ENCODE assay signal across 9 mouse cellular contexts in the genomic region with DNA sequence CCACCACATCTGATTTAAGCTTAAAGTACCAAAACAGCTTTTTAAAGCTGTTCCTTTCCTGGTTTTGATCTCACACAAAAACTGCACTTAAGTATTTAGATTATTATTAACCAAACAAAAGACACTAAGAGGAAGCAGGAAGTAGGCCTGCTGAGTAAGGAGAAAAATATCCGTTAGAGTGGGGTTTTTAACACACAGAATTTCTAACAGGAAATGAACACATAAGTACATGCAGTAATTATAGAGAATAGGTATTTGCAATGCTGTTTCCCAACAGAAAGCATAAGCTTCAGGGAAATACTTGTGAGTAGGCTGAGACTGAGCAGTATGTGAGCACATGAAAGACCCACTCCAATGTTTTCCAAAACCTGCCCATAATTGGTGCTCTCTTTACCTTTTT. TPM values are rescaled to one million over a fixed set of nuclear protein-coding genes. Genes with fewer than 3 reads are reported as not detected.
DNase-seq lines count a peak whose midpoint lies in the region; ATAC-seq and TF ChIP-seq lines count a peak whose summit lies in the region.
"Had no signal": no experiment of that assay in that cellular context is flagged by ENCODE, and none has a peak within 500 bp of the region (broad histone marks: within the 10 kb centered on the region; RNA-seq: fewer than 3 reads in every experiment).

No protein-coding gene starts in this region.

- no peak overlapping the region for H3K9ac ChIP-seq in kidney, postnatal 0 days (ENCODE audit: low read depth, low read length)
- H3K9ac ChIP-seq: embryonic facial prominence, embryonic 12.5 days had no signal

- H3K4me1 ChIP-seq in kidney, postnatal 0 days (replicated peaks; ENCODE audit: insufficient read depth, low read length): no peaks in the 10 kb centered on the region
- H3K4me1 ChIP-seq: embryonic facial prominence, embryonic 12.5 days had no signal

- DNase-seq in kidney, postnatal 0 days (ENCODE audit: low spot score): peak; percentile 57
- no peak for DNase-seq in kidney, adult 8-10 months
- DNase-seq in 416B (ENCODE audit: low read depth): peak; percentile 28
- peak; percentile 58 for DNase-seq in CD4-positive, CD25-positive, alpha-beta regulatory T cell, adult 2 months (ENCODE audit: low read depth, low spot score)
- DNase-seq in adrenal gland, adult (ENCODE audit: inconsistent age in 2 of 2, low spot score in 1 of 2): no peak
- DNase-seq: left cerebral cortex, postnatal 4 days had no signal

- no peak overlapping the region for H3K27ac ChIP-seq in kidney, postnatal 0 days
- H3K27ac ChIP-seq: embryonic facial prominence, embryonic 12.5 days had no signal

- H3K27me3 ChIP-seq in kidney, postnatal 0 days (ENCODE audit: insufficient read depth, low read length): no peaks in the 10 kb centered on the region
- H3K27me3 ChIP-seq: embryonic facial prominence, embryonic 12.5 days had no signal

- H3K4me2 ChIP-seq in kidney, postnatal 0 days (ENCODE audit: low read length): no peak overlapping the region
- H3K4me2 ChIP-seq: embryonic facial prominence, embryonic 12.5 days had no signal

- no peak for TF ChIP-seq CTCF in kidney, postnatal 0 days (IDR thresholded peaks at IDR 0.05; ENCODE audit: low read depth)

- H3K9me3 ChIP-seq in kidney, postnatal 0 days (replicated peaks; ENCODE audit: low read length): no peaks in the 10 kb centered on the region
- H3K9me3 ChIP-seq: embryonic facial prominence, embryonic 12.5 days had no signal

- no peak for ATAC-seq in kidney, postnatal 0 days (replicated peaks; ENCODE audit: low FRiP score, low read depth)
- peak; percentile 58 to 66; a peak in 3 of 4 replicates for ATAC-seq in hematopoietic stem cell, adult 5-6 weeks (replicated peaks in 1 of 2; ENCODE audit: insufficient read depth in 1 of 2, low FRiP score in 2 of 2, low TSS enrichment in 1 of 2, low read depth in 1 of 2, poor library complexity in 2 of 2, severe bottlenecking in 2 of 2)
- no peak for ATAC-seq in erythroblast, adult 5-6 weeks (replicated peaks; ENCODE audit: low FRiP score, poor library complexity, severe bottlenecking)

- 14% methylated on average over 1 of the region's 1 CpGs for WGBS in kidney, postnatal 0 days

- 0 out of 2 replicates have a peak, but pooled peaks cover 2% of the 10 kb centered on the region for H3K36me3 ChIP-seq in kidney, postnatal 0 days (ENCODE audit: insufficient read depth, low read length)
- H3K36me3 ChIP-seq: embryonic facial prominence, embryonic 12.5 days had no signal

- no peak overlapping the region for H3K4me3 ChIP-seq in kidney, postnatal 0 days (replicated peaks; ENCODE audit: low read depth, low read length)
- H3K4me3 ChIP-seq: embryonic facial prominence, embryonic 12.5 days had no signal

RNA-seq across cellular contexts. Expression of a gene that starts 33.8 kb away (rescaled TPM):
- 13.8 and 16.1 TPM in 2 replicates for polyA plus RNA-seq in kidney, postnatal 0 days (2015; fragmentation: Nextera tagmentation; extraction: Ambion mirVana)
- total RNA-seq in hematopoietic stem cell, adult 5-6 weeks (2017): 18.9 and 19.1 TPM in 2 replicates
- 13.0 and 16.5 TPM in 2 replicates for total RNA-seq in erythroblast, adult 5-6 weeks (2015; ENCODE audit: low replicate concordance)
- 5.4 and 6.1 TPM in 2 replicates for total RNA-seq in erythroblast, adult 5-6 weeks (2017; ENCODE audit: low replicate concordance)

Comparison
In these comparisons a context has a peak if more than half of its experiments do, and no peak if none do; other contexts are left out.
1. DNase-seq: peak in kidney, postnatal 0 days (single experiment), 416B (single experiment) and CD4-positive, CD25-positive, alpha-beta regulatory T cell, adult 2 months (single experiment); none in kidney, adult 8-10 months (0 of 2) and adrenal gland, adult (0 of 2).
2. ATAC-seq: peak in hematopoietic stem cell, adult 5-6 weeks (2 of 2); none in kidney, postnatal 0 days (single experiment) and erythroblast, adult 5-6 weeks (single experiment).